Comparison of ENCODE assay signal across 21 mouse cellular contexts in the genomic region with DNA sequence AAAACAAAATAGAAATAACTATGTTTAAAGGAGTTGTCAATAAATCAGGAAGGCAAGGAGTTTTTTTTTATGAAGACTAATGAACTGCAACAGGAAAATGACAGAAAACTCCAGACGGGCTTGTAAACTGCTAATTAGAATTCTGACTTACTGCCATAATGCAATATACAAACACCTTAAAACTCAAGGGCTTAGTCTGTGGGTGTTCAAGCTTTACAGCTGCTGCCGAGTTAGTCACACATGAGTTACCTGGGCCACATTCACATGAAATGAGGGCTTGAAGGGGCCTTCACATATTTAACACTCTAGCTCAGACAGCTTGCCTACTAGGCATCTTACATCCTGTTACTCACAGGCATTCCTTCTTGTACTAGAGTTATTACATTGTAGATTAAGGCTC.
DNase-seq lines count a peak whose midpoint lies in the region; ATAC-seq lines count a peak whose summit lies in the region.
"Had no signal": no experiment of that assay in that cellular context is flagged by ENCODE, and none has a peak within 500 bp of the region (broad histone marks: within the 10 kb centered on the region; RNA-seq: fewer than 3 reads in every experiment).

No protein-coding gene starts in this region.

- peak; percentile 33 for DNase-seq in forebrain, embryonic 14.5 days (ENCODE audit: low spot score)
- DNase-seq in left cerebral cortex, postnatal 4 days: peak; percentile 34
- no peak for DNase-seq in left cerebral cortex, adult 8-10 months (ENCODE audit: low spot score in 2 of 2)
- peak; percentile 7 for DNase-seq in retina, embryonic 14.5 days (ENCODE audit: low spot score)
- DNase-seq in retina, postnatal 1 day: no peak
- DNase-seq in thymus, adult 18-20 months: no peak
- DNase-seq: adrenal gland, postnatal 14 days; cerebellum, adult 11-12 months; cerebellum, postnatal 14 days; forebrain, postnatal 0 days; gastrocnemius, postnatal 14 days; heart, postnatal 14 days; kidney, adult 18-20 months; kidney, postnatal 4 days; liver, postnatal 0 days; lung, postnatal 36 days; thymus, postnatal 4 days had no signal

- H3K4me2 ChIP-seq in forebrain, embryonic 14.5 days (ENCODE audit: low read length): no peak overlapping the region
- H3K4me2 ChIP-seq in forebrain, embryonic 12.5 days: no peak overlapping the region
- H3K4me2 ChIP-seq: hindbrain, embryonic 12.5 days; liver, embryonic 12.5 days; midbrain, embryonic 13.5 days had no signal

- no peak for ATAC-seq in forebrain, embryonic 14.5 days
- ATAC-seq in forebrain, embryonic 12.5 days (ENCODE audit: low FRiP score): no peak
- ATAC-seq: forebrain, postnatal 0 days; liver, embryonic 12.5 days; liver, postnatal 0 days; midbrain, embryonic 13.5 days had no signal

- H3K9ac ChIP-seq in forebrain, embryonic 14.5 days (ENCODE audit: low read length): no peak overlapping the region
- no peak overlapping the region for H3K9ac ChIP-seq in forebrain, embryonic 12.5 days
- H3K9ac ChIP-seq: forebrain, postnatal 0 days; hindbrain, embryonic 12.5 days; liver, embryonic 12.5 days; liver, postnatal 0 days; midbrain, embryonic 13.5 days had no signal

- H3K9me3 ChIP-seq in forebrain, embryonic 14.5 days (replicated peaks; ENCODE audit: control insufficient read depth, low read length): no peaks in the 10 kb centered on the region
- no peaks in the 10 kb centered on the region for H3K9me3 ChIP-seq in forebrain, embryonic 12.5 days
- H3K9me3 ChIP-seq: hindbrain, embryonic 12.5 days; liver, embryonic 12.5 days; midbrain, embryonic 13.5 days had no signal

- no peaks in the 10 kb centered on the region for H3K27me3 ChIP-seq in forebrain, embryonic 14.5 days (replicated peaks; ENCODE audit: control insufficient read depth, insufficient read depth, low read length)
- H3K27me3 ChIP-seq in forebrain, embryonic 12.5 days: no peaks in the 10 kb centered on the region
- H3K27me3 ChIP-seq: hindbrain, embryonic 12.5 days; liver, embryonic 12.5 days; midbrain, embryonic 13.5 days had no signal

- WGBS in forebrain, embryonic 14.5 days: 26% methylated on average over 2 of the region's 2 CpGs
- 38% methylated on average over 2 of the region's 2 CpGs for WGBS in forebrain, embryonic 12.5 days

- H3K27ac ChIP-seq in forebrain, embryonic 14.5 days (ENCODE audit: low read depth, low read length): no peak overlapping the region
- no peak overlapping the region for H3K27ac ChIP-seq in forebrain, embryonic 12.5 days
- H3K27ac ChIP-seq: hindbrain, embryonic 12.5 days; liver, embryonic 12.5 days; midbrain, embryonic 13.5 days had no signal

- no peaks in the 10 kb centered on the region for H3K4me1 ChIP-seq in forebrain, embryonic 14.5 days (ENCODE audit: control insufficient read depth, insufficient read depth, low read length)
- no peaks in the 10 kb centered on the region for H3K4me1 ChIP-seq in forebrain, embryonic 12.5 days
- H3K4me1 ChIP-seq: hindbrain, embryonic 12.5 days; liver, embryonic 12.5 days; midbrain, embryonic 13.5 days had no signal

- intact Hi-C loops in left cerebral cortex, postnatal 4 days (cut with DNase I): no loop called here

- H3K36me3 ChIP-seq in forebrain, embryonic 14.5 days (ENCODE audit: control insufficient read depth, insufficient read depth, low read length): no peaks in the 10 kb centered on the region
- H3K36me3 ChIP-seq in forebrain, embryonic 12.5 days (replicated peaks): no peaks in the 10 kb centered on the region
- H3K36me3 ChIP-seq: hindbrain, embryonic 12.5 days; liver, embryonic 12.5 days; midbrain, embryonic 13.5 days had no signal

- no peak overlapping the region for H3K4me3 ChIP-seq in forebrain, embryonic 14.5 days (ENCODE audit: low read depth, low read length)
- H3K4me3 ChIP-seq in forebrain, embryonic 12.5 days (replicated peaks): no peak overlapping the region
- H3K4me3 ChIP-seq: hindbrain, embryonic 12.5 days; liver, embryonic 12.5 days; midbrain, embryonic 13.5 days had no signal

Comparison
In these comparisons a context has a peak if more than half of its experiments do, and no peak if none do; other contexts are left out.
1. DNase-seq: peak in forebrain, embryonic 14.5 days (single experiment), left cerebral cortex, postnatal 4 days (single experiment) and retina, embryonic 14.5 days (single experiment); none in left cerebral cortex, adult 8-10 months (0 of 2), retina, postnatal 1 day (single experiment) and thymus, adult 18-20 months (0 of 2).